Mouse (Mus musculus): ENCODE measurements around the gene Ntm. TPM values are rescaled to one million over a fixed set of nuclear protein-coding genes. Genes with fewer than 3 reads are reported as not detected.

Ntm gene
- total and polyA plus RNA-seq, 2 experiments from 2014 or later, result 162 to 235 TPM

DNA sequence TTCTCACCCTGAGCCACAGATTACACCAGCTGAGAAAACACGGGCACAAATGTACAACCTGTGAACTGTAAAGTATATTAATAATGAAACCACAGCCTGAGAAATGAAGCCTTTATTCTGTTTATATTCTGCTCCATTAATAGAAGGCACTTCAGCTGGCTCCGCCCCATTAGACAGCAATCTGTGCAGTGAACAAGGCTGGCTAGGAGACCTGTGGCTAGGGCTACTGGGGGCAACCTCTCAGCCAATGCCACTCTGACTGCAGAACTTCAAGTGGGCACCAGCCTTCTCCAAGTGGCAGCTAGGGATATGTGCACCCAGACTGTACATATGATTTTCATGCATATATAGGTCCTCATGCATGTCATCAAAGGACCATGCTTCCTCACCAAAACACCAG is 887.7 kb downstream of the Ntm start:
- DNase-seq, result no peak
- ATAC-seq, result no peak

GRCm38 (mm10) chr9:29074494-29074893 is 888.4 kb downstream of the Ntm start:
- no peak for DNase-seq
- no peaks in the 10 kb centered on the region for H3K9me3 ChIP-seq (ENCODE audit: low read length)
- 85% methylated on average over 2 of the region's 2 CpGs for WGBS
- ATAC-seq, result no peak
- 0 out of 2 replicates have a peak, but pooled peaks cover 5% of the 10 kb centered on the region for H3K4me1 ChIP-seq (ENCODE audit: insufficient read depth)
- no peaks in the 10 kb centered on the region for H3K27me3 ChIP-seq (ENCODE audit: insufficient read depth, low read length)
- no peak overlapping the region for H3K27ac ChIP-seq (ENCODE audit: low read depth, low read length)
- H3K9ac ChIP-seq, result no peak overlapping the region
- H3K36me3 ChIP-seq (ENCODE audit: insufficient read depth), result no peaks in the 10 kb centered on the region
- H3K4me3 ChIP-seq (ENCODE audit: low read depth, low read length), result no peak overlapping the region
- no peak for TF ChIP-seq CTCF (IDR thresholded peaks at IDR 0.05; ENCODE audit: low read depth)
- no peak overlapping the region for H3K4me2 ChIP-seq (ENCODE audit: low read depth)

More for the DNA sequence above, 887.7 kb downstream of the Ntm start:
- H3K4me2 ChIP-seq (ENCODE audit: low read depth), result no peak overlapping the region
- H3K36me3 ChIP-seq (ENCODE audit: insufficient read depth), result no peaks in the 10 kb centered on the region
- H3K9ac ChIP-seq, result no peak overlapping the region
- WGBS, result 76% methylated on average over 2 of the region's 2 CpGs
- H3K4me3 ChIP-seq (ENCODE audit: low read depth, low read length), result no peak overlapping the region
- H3K4me1 ChIP-seq (ENCODE audit: insufficient read depth), result 0 out of 2 replicates have a peak, but pooled peaks cover 5% of the 10 kb centered on the region
- H3K9me3 ChIP-seq (ENCODE audit: low read length), result no peaks in the 10 kb centered on the region
- TF ChIP-seq CTCF (IDR thresholded peaks at IDR 0.05; ENCODE audit: low read depth), result no peak
- H3K27me3 ChIP-seq (ENCODE audit: insufficient read depth, low read length), result no peaks in the 10 kb centered on the region
- no peak overlapping the region for H3K27ac ChIP-seq (ENCODE audit: low read depth, low read length)

DNA sequence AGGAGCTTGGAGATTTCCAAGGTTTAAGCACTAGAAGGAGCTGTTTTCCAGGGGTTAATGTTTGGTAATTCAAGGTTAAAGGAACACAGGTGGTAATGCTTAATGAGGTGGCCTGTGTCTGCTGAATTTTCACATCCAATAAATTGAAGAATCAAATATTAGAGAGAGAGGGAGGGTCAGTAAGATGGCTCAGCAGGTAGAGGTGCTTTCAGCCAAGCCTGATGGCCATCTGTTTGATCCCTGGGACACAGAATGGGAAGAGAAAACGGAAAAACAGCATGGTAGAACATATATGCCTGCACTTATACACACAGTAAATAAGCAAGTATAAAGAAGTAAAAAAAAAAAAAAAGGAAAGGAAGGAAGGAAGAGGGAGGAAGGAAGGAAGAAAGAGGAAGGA is 890.9 kb downstream of the Ntm start:
- DNase-seq, result no peak
- no peak overlapping the region for H3K4me2 ChIP-seq (ENCODE audit: low read depth)

DNA sequence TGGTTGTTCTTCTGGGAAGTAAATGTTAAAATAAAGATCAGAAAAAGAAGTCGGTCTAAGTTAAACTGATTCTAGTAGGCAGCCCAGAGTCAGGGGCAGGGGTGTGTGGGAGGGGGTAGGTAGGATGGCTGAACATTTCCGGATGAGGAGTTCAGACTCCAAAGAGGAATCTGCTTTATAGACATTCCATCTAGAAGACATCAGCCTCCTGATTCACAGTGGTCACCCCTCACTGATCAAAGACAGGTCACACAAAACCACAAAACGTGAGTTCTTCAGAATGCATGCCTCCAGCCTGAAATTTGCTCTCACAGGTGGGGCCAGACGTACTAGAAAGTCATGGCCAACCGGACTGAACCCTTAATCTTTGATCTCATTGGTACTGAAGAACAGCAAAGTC is 895.4 kb downstream of the Ntm start:
- Histone ChIP-seq H3K36me3 (ENCODE audit: insufficient read depth) (no peaks in the 10 kb centered on the region), H3K4me2 (ENCODE audit: low read depth) (no peak overlapping the region), H3K9me3 (ENCODE audit: low read length) (no peaks in the 10 kb centered on the region), H3K9ac (no peak overlapping the region), H3K27me3 (ENCODE audit: insufficient read depth, low read length) (no peaks in the 10 kb centered on the region), H3K4me3 (ENCODE audit: low read depth, low read length) (no peak overlapping the region), H3K27ac (ENCODE audit: low read depth, low read length) (no peak overlapping the region), H3K4me1 (ENCODE audit: insufficient read depth) (no peaks in the 10 kb centered on the region)
- TF ChIP-seq CTCF (IDR thresholded peaks at IDR 0.05; ENCODE audit: low read depth), result no peak
- ATAC-seq, result no peak
- DNase-seq, result no peak
- WGBS, result 83% methylated on average over 5 of the region's 5 CpGs

More for the DNA sequence above, 890.9 kb downstream of the Ntm start:
- Histone ChIP-seq H3K4me1 (ENCODE audit: insufficient read depth) (0 out of 2 replicates have a peak, but pooled peaks cover 5% of the 10 kb centered on the region), H3K9ac (no peak overlapping the region), H3K27ac (ENCODE audit: low read depth, low read length) (no peak overlapping the region; the same call in 1 of the 2 replicates), H3K4me3 (ENCODE audit: low read depth, low read length) (no peak overlapping the region), H3K9me3 (ENCODE audit: low read length) (no peaks in the 10 kb centered on the region), H3K27me3 (ENCODE audit: insufficient read depth, low read length) (no peaks in the 10 kb centered on the region), H3K36me3 (ENCODE audit: insufficient read depth) (no peaks in the 10 kb centered on the region)
- ATAC-seq, result no peak
- TF ChIP-seq CTCF (IDR thresholded peaks at IDR 0.05; ENCODE audit: low read depth), result no peak
- 70% methylated on average over 1 of the region's 1 CpGs for WGBS

GRCm38 (mm10) chr9:29060293-29060692 is 902.6 kb downstream of the Ntm start:
- Histone ChIP-seq H3K4me1 (ENCODE audit: insufficient read depth) (no peaks in the 10 kb centered on the region), H3K36me3 (ENCODE audit: insufficient read depth) (no peaks in the 10 kb centered on the region), H3K27me3 (ENCODE audit: insufficient read depth, low read length) (no peaks in the 10 kb centered on the region), H3K9me3 (ENCODE audit: low read length) (no peaks in the 10 kb centered on the region), H3K4me3 (ENCODE audit: low read depth, low read length) (no peak overlapping the region), H3K4me2 (ENCODE audit: low read depth) (no peak overlapping the region), H3K27ac (ENCODE audit: low read depth, low read length) (no peak overlapping the region), H3K9ac (no peak overlapping the region)
- DNase-seq (no peak), ATAC-seq (no peak)
- no peak for TF ChIP-seq CTCF (IDR thresholded peaks at IDR 0.05; ENCODE audit: low read depth)
- 78% methylated on average over 6 of the region's 6 CpGs for WGBS

DNA sequence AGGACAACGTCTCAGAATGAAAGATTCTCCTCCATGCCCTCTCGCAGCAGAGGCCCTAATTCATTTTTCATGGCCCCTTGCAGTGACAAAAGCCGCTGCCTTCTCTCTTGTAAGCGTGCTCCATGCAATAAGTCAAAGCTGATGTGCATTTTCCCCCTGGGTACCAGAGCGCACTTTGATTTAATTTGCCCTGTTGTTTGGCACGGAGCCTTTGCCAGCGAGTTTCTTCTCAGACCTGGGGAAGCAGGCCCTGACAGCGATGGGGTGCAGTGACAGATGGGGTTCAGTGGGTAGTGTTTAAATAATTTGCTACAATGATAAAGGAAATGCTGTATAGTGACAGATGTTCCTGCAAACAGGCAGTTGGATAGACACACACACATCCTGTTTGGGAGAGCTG is 904.1 kb downstream of the Ntm start:
- DNase-seq (no peak), ATAC-seq (no peak)
- Histone ChIP-seq H3K27ac (ENCODE audit: low read depth, low read length) (no peak overlapping the region), H3K9ac (no peak overlapping the region), H3K36me3 (ENCODE audit: insufficient read depth) (no peaks in the 10 kb centered on the region), H3K4me3 (ENCODE audit: low read depth, low read length) (no peak overlapping the region), H3K4me1 (ENCODE audit: insufficient read depth) (no peaks in the 10 kb centered on the region), H3K4me2 (ENCODE audit: low read depth) (no peak overlapping the region), H3K9me3 (ENCODE audit: low read length) (no peaks in the 10 kb centered on the region), H3K27me3 (ENCODE audit: insufficient read depth, low read length) (no peaks in the 10 kb centered on the region)
- 60% methylated on average over 8 of the region's 8 CpGs for WGBS
- TF ChIP-seq CTCF (IDR thresholded peaks at IDR 0.05; ENCODE audit: low read depth), result no peak

GRCm38 (mm10) chr9:29055637-29056036 is 907.3 kb downstream of the Ntm start:
- H3K27ac ChIP-seq (ENCODE audit: low read depth, low read length), result no peak overlapping the region
- no peaks in the 10 kb centered on the region for H3K36me3 ChIP-seq (ENCODE audit: insufficient read depth)
- H3K9me3 ChIP-seq (ENCODE audit: low read length), result no peaks in the 10 kb centered on the region
- no peak for DNase-seq
- H3K4me3 ChIP-seq (ENCODE audit: low read depth, low read length), result no peak overlapping the region
- ATAC-seq, result no peak
- no peak overlapping the region for H3K9ac ChIP-seq
- no peaks in the 10 kb centered on the region for H3K27me3 ChIP-seq (ENCODE audit: insufficient read depth, low read length)
- no peak overlapping the region for H3K4me2 ChIP-seq (ENCODE audit: low read depth)
- H3K4me1 ChIP-seq (ENCODE audit: insufficient read depth), result no peaks in the 10 kb centered on the region
- WGBS, result 80% methylated on average over 2 of the region's 2 CpGs
- no peak for TF ChIP-seq CTCF (IDR thresholded peaks at IDR 0.05; ENCODE audit: low read depth)
